Mouse (Mus musculus) ovary, postnatal 10 days (tissue): ENCODE measurements around the gene Megf9.

Source experiments
- DNase-seq: peaks from one replicate; pipeline ENCODE4 v3.0.0; 2022; ENCODE audit warnings: low spot score

Megf9 gene

DNA sequence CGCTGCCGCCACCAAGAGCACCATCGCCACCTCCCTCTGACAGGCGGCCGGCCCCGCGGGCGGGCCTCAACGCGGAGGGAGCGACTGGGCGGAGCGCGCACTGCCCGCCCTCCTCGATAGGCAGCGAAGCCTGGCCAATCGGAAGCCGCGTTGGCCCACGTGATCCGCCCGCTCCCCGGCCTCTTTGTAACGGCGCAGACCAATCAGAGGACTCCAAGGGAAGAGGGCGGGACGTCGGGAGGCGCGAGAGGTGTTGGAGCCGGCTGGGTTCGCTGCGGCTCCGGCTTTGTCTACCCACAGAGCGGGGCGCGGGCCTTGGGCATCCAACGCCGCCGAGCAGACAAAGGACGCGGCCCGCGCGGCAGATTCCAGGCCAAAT is at the start of gene Megf9:
TSS of gene Megf9 (minus strand) at position 105 of the 379 bp plus-strand sequence.
- DNase-seq, result peak; percentile 92

DNA sequence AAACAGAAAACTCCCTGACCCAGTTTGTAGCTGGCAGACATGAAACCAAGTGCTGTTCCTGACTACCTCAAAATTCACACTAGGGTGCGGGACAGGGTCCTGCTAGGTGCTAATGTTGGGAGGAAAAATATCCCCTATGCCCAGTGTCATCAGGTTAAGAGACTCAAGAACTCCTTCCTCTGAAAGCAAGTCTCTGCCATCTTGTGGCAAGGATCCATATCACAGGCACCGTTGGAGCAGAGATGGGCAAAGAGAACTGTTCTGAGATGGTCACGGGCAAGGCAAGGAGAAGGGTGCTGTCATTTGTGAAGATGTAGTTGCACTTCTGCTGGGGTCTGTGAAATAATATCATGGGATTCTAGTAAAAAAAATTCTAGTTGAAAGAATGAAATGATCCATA is 44.9 kb upstream of the Megf9 start:
- no peak for DNase-seq

DNA sequence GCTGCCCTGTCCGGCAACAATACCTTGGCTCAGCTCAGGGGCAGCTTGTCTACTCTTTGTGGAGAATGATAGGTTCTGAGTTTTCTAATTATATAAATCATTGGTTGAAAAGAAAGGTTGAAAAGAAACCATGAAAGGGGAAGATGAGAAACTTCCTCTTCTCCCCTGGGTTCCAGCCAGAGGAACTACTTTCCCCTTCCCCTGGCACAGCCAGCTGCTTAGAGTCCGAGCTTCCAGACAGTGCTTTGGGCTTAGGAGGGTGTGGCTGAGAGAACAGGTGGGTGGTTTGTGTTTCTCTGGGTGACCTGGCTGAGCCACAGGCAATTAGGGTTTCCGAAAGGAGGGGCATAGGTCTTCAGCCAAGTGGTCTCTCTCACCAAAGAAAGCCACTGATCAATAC is 43.5 kb upstream of the Megf9 start:
- no peak for DNase-seq

DNA sequence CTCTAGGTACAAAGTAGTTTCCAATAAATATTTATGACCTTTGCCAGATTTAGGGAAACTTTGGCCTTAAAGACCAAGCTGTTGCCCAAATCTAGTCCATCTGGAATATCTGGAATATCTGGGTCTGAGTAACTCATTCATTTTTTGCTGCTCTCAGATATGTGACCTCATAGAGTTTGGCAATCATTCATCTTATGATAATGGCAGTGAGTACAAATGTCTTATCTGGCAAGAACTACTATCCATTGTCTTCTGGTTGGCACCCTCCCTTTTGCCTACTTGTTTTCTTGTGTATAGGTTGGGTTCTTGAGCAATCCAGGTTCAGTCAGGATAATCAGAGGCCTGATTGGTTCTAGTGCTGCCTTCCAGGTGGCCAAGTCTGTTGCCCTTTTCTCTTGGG is 41.3 kb upstream of the Megf9 start:
- DNase-seq, result no peak

DNA sequence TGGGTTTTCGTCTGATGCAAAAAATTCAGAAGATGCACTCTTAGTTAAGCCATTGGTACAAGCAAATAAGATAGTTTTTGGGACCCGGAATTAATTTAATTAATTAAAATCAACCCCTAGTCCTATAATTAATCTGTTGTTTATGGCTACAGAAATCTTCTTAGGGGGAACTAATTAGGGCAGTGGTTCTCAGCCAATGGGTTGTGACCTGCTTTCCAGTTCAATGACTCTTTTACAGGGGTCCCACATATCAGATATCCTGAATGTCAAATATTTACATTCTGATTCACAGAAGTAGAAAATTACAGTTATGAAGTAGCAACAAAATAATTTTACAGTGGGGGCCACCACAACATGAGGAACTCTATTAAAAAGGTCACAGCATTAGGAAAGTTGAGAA is 39.1 kb upstream of the Megf9 start:
- no peak for DNase-seq

DNA sequence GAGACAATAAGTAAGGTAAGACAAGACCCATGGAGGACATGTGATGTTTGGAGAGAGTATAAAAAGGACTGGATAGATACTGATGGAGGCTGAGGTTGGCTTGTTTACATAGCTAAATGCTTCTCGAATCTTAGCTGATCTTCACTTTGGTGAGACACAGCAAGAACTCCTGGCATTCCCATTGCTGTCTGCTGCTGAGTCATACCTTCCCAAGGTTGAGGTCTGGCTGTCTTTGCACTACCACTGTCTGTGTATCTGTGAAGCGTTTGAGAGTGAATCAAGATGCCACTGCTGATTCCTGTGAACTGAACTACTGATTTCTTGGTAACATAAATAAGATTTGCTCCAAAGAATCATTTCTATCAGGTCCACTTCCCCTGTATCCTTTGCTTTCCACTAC is 19.1 kb upstream of the Megf9 start:
- DNase-seq, result no peak

DNA sequence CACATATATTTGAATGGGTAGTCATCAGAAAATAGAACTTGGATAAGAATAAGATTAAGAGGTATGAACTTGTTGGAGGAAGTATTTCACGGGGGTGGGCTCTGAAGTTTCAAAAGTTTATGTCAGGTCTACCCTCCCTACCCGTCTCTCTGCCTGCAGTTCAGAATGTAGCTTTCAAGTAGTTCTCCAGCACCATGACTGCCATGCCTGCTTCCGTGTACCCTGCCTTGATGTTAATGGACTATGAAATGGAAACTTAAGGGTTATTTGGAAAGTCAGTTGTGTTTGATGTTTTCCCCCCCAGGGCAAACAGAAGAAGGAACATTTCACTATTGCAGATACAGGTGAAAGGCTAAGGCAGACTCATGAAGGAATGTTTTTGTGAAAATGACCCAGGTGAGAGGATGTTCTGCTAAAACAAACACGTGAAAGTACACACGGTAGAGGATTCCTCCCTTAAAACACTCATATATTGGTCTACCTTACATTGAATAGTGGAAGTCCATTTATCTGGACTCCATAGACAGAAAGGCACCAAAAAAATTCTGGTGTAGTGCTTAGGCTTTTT is 18.5 kb upstream of the Megf9 start:
- DNase-seq, result no peak

DNA sequence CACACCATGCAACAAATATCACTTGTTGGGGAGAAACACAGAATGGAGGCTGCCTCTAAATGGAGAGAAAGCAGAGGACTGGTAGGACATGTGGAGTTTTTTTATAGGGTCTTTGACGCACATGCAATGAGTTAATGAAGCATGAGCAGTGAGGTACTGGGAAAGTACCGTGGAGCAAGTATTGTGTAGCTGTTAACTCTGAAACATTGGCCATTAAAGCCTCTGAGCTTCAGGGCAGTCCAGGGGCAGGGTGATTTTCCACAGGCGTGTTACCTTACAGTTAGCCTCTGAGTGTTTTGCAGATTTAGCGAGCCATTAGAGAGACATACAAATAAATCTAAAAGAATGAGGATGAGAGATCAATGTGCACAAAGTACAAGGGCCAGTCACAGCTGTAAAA is 17.3 kb upstream of the Megf9 start:
- no peak for DNase-seq

DNA sequence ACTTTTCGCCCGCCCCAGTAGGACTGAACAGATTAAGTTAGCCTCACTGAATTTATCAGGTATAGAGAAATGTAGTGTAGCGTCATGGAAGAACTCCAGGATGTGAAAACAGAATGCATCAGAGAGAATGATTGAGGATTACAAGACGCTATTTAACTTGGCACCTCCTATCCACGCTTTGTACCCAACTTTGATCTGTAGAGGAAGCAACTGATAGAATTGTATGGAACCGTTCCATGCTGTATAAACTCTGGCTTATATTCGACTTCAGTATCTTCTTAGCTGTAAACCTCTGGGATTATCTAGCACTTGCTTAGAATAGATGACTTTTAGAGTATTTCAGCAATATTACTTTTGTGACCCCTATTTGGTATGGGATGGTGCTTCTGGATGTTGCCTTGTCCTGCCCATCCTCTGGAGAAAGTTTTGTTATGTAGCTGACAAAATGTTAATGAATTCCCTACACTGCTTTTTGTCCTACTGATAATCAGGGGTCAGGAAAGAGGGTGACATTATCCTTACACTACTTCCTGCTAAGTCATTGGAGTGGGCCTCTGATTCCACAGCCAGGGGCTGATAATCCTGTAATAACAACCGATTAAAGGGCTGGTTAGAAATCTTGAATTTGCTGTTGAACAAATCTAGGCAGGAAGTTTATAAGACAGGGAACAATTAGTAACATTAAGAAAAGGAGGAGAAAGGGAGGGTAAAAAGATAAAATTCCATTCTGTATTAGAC is 12.8 kb upstream of the Megf9 start:
- DNase-seq, result no peak

DNA sequence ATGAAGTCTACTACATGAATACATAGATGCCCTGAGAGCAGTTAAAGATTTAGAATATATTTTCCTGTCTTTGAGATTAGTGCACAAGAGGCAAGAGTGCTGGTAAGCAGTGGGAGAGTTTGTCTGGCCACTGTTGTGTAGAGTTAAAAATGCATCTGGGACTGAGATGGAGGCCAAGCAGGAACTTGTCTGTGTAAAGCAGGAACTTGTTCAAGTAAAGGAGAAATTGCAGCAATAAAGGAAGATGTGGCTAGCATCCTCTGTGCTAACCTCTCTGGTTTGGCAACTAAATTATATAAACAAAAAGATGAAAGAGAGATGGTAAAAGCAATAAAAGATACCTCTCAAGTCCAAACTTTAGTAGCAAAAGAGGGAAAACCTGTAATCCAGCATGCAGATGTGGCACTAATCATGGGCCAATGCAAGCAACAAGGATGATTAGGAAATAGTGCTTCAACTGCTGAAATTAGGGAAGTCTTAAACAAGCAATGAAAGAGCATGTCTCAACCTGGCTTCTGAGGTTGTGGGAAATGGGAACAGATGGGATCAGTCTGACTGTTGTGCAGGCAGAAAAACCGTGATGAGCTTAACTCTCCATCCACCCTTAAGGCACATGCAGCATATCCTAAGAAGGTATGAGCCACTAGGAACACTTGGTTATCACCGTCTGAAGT is 11.2 kb upstream of the Megf9 start:
- no peak for DNase-seq

DNA sequence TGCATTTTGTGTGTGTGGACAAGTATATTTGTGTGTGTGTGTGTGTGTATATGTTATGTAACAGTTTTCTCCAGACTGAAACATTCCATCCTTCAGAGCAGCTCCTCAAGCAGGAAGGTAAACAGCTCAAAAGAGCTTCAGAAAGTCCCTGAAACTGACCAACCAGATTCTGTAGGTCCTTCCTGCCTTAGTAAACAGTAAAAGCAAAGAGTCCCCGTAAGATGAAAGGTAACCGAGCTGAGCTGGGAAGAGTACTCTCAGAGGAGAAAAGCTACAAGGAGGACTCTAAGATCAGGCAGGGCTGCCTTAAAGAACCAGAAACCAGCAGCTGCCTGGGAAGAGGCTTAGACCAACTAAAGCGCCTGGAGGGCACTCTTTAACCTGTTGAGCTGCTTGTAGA is 9.6 kb upstream of the Megf9 start:
- no peak for DNase-seq

DNA sequence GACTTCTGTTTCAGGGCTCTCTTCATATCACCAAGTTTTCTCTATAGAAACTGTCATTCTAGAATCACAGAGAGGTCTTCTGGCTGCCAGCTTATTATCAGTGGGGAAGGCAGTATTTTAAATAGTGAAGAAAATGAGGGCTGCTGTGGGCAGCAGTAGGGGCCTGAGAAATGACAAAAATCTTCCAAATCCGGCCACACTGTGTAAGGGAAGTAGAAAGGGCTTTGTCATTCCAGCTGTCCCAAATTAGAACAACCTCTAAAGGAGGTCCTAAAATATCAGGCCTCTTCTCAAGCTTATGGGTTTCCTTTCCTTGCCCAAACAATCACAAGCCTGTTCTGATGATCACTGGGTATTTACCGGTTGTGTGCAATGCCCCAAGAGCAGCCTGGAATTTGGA is 7.6 kb upstream of the Megf9 start:
- DNase-seq, result no peak

DNA sequence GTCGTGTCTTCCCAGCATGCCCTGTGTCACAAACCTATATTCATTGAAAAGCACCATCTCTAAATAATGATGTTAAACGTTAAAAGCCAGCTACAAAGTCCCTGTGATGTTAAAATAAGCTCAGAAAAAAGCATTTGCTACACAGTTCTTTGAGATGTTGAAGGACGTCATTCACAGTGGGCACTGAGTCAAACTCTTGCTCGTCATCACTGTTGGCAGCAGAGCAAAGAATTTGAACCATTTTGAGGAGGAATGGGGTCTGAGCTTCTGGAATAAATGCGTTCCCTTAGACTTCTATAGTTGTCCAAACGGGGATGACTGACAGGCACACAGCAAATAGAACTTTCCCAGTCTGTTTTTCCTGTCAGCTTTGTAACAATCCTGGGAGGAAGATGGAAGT is 5.9 kb upstream of the Megf9 start:
- DNase-seq, result no peak

DNA sequence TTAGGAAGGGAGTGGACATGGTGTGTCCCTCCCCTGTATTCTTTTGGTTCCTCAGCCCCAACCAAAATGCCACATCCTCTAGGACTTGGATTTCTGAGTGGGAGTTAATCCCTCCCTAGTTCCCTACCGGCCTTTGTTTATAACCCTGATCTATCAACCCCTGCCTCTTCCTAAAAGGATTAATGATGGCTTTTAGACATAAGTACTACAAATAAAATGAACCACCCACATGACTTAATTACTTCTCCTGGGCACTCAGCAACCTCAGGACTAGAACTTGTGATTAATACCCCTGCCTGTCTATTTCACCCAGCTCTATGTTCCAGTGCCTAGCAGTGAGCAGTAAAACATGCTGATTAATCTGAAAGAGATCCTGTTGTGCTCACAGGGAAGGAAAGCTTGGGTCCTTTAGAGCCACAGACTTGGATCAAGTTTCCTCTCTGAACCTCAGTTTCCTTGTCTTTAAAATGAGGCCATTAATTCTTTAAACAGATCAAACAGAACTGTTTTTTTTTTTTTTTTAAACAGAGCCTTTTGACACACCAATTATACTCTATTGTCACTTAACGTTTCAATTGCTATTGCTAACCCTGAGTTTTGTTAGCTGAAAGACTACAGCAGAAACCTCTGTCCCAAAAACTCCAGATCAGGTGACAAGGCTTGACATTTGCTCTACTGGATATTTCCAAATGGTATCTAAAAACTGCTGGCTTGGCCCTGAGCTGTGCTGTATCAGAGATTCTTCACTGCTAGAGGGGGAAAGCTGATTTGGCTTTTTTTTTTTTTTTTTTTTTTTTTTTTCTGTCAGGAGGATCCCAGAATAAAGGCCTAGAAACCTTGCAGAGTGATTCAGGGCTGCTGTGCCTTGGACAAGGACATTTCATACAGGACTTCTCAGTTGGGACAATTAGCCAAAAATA is 2.1 kb upstream of the Megf9 start:
- no peak for DNase-seq

DNA sequence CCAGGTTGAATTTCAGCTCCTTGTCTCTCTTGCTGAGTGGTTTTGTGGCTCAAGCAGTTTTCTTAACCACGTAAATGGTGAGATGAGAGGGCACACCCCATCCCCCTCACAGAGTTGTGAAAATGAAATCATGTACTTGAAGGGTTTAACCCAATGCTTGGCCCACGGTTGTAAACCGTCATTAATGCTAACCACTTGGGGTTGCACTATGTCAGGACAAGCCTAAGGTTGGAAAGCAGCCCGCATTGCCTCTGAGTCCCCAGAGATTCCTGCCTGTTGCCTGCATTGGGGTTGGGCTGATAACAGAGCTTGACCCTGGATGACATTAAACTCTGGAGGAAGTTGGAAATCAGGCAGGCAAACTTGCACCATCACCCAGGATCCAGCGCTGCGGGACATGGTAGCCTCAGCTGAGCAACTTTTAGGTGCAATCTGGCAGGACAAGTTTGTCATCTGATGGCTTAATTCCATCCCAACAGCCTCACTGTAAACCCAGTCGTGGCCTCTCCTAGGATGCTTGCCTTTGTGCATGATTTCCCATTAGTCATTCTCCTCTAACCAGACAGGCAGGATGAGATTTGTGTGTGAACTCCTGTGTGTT is 1.0 kb upstream of the Megf9 start:
- DNase-seq, result peak; percentile 16

DNA sequence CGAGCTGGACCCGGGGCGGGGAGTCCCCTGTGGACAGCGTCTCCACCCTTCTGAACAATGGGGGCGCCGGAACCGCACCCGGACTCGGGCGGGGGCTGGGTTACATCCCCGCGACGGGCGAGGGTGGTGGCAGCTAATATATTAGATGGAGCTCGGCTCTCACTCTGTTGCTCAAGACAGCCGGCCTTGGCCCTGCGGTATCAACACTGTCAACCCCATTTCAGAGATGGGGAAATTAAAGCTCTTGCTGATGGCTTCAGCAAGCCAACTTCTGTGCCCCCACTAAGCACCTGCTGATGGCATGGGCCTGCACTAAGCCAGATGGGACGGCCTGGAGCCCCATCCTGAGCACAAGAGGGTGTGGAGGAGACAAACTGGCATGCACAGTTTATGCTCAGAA is 494 bp upstream of the Megf9 start:
- DNase-seq, result no peak

DNA sequence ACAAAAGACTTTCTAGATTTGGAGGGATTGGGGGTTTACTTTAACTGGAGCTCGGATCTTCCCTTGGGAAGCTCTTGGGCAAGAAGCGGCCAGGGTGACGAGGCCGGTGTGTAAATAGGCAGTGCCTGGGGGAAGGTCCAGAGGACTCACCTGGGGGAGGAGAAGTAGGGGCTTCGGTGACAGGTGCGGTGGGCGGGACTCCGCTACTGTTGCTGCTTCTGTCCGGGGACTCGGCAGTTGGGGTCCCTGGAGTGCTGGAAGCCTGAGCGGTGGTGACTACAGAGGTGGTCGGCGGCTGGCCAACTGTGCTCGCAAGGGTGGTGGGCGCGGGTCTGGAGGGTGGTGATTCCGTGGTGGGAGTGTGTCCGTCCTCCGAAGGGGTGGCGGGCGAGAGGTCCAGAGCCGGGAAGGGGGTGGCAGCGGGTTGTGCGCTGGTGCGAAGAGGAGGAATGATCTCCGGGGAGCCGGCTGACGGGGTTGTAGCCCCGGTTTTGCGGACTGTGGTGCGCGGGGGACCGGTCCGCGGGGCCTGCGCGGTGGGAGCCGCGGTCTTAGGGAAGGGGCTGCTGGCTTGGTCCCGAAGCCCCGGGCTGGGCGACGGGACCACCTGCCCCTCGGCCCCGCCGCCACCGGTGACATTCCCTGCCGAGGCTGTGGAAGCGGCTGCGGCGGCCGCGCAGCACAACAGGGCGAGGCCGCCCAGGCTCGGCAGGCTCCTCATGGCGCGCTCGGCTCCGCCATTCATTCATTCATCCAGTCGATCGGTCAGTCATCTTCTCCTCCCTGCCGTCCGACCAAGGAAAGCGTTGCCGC is 511 bp downstream of the Megf9 start:
- no peak for DNase-seq

DNA sequence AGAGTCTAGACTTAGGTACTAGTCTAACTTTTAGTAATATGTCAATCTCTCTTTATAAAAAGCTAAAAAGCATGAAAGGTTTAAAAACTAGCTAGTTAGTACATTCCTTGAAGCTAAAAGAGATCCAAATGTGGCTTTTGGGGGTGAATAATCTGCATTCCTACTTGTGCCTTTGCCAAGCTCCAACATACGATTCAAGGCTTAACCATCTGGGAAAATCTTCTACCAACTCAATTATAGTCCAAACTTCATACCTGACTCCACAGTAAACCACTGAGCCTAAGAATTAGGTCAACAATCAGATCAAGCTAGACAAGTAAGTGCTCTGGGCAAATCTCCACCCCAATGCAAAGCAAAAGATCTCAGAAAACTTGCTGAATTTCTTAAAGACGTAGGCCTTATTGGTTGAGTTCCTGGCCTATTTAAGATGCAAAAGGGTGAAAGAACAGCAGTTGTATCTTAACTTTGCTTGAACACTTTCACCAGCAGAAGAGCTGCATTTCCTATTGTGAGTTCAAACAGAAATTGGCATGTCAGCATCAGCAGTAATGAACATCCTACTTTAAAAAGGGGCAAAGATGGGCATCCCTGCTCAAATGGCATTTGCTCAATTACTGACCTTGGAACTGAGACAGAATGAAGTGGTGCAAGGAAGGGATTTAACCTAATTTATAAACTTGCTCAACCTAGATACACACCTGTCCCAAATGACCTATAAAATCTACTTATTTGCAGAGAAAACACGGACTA is 1.6 kb downstream of the Megf9 start:
- no peak for DNase-seq

DNA sequence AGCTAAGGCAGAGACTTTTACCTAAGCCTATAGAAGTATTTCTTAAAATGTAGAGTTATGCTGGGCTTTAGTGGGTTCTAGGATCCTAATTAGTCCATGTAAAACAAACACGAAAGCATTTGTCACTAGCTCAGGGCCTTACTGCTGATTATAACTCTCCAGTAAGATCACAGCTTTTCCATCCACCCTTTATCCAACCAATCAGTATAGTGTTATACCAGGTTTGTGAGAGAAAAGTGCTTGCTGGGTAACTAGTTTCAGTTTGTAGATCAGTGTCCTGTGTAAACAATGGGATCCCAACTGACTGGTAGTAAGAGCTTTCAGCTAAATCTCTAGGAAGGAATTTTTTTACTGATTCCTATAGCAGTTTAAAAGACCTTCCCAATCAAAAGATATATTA is 3.8 kb downstream of the Megf9 start:
- DNase-seq, result no peak

DNA sequence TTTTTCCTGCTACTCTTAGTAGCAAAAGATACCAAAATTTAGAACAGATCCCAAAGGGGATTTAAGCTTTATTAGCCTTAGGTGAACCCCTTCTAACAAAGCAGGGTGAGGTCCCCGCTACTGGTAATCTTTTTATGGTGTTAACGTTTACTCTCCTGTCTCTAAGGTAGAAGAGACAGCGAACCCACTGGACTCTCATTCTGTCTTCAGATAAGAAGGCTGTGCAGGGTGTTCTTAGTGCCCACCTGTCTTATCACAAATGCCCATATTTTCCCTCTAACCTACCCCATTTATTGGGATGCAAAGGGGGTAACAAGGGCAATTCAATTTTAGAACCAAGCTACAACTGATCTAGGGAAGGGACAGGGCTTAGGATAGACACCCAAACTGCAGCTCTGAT is 6.2 kb downstream of the Megf9 start:
- no peak for DNase-seq

DNA sequence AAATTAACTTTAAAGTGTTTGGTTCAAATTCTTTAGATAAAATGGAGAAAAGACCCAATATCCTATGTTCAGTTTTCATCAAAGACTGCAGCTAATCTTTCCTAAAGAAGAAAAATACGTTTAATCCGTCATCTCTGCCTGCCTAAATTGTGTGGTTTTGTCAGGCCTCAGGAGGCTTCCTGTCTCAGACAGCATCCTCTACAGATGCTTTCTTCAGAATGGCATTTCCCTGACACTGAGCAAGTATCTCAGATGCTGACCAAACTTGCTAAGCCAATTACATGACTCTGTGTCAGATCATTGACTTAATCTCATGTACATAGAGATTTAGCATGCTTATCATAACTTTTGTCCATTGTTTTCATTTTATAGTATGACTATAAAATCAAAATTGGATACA is 11.4 kb downstream of the Megf9 start:
- no peak for DNase-seq
